Mouse (Mus musculus) forebrain, postnatal 0 days (tissue): ENCODE results near the gene Fastk. TPM values are rescaled to one million over a fixed set of nuclear protein-coding genes. Genes with fewer than 3 reads are reported as not detected.
"Not testable (repeated sequence)": the region's sequence is repeated elsewhere in the genome, so short reads cannot be mapped to it uniquely, and the experiment has no call there.

Experiments
- ATAC-seq: fragments of 200-750 bp; cut with Nextera tagmentation; 2 replicates; pipeline ENCODE4 v1.8.0; 2017; ENCODE audit warnings: mild to moderate bottlenecking, moderate library complexity
- DNase-seq: peaks from one replicate; pipeline ENCODE4 v3.0.0-alpha.2; 2015
- H3K27ac ChIP-seq: fragments of 300-500 bp; sonication (generic); 2 replicates; pipeline ENCODE4 v1.5.1; 2014; ENCODE audit warnings: low read depth, mild to moderate bottlenecking, antibody characterized with exemption, low read length, moderate library complexity, mixed read lengths
- H3K27me3 ChIP-seq: fragments of 300-500 bp; sonication (generic); 2 replicates; pipeline ENCODE4 v1.6.1; 2014; ENCODE audit warnings: mild to moderate bottlenecking, low read length, mixed read lengths; ENCODE audit not compliant: insufficient read depth
- H3K36me3 ChIP-seq: fragments of 300-500 bp; sonication (generic); 2 replicates; pipeline ENCODE4 v1.6.1; 2014; ENCODE audit warnings: mild to moderate bottlenecking, moderate library complexity; ENCODE audit not compliant: insufficient read depth
- H3K4me1 ChIP-seq: fragments of 300-500 bp; sonication (generic); 2 replicates; pipeline ENCODE4 v1.6.1; 2014; ENCODE audit warnings: antibody characterized with exemption; ENCODE audit not compliant: insufficient read depth
- H3K4me2 ChIP-seq: fragments of 300-500 bp; sonication (generic); 2 replicates; pipeline ENCODE4 v1.6.1; 2014; ENCODE audit warnings: low read depth, mild to moderate bottlenecking, moderate library complexity
- H3K4me3 ChIP-seq: fragments of 300-500 bp; sonication (generic); 2 replicates; pipeline ENCODE4 v1.5.1; 2014; ENCODE audit warnings: low read depth, low read length, mixed read lengths
- H3K9ac ChIP-seq: fragments of 300-500 bp; sonication (generic); 2 replicates; pipeline ENCODE4 v1.6.1; 2014; ENCODE audit warnings: mild to moderate bottlenecking
- H3K9me3 ChIP-seq: fragments of 300-500 bp; sonication (generic); 2 replicates; pipeline ENCODE4 v1.6.1; 2016; ENCODE audit warnings: low read length
- CTCF ChIP-seq: sonication (generic); IDR thresholded peaks from 2 replicates; pipeline ENCODE4 v1.5.1; 2016; ENCODE audit warnings: antibody characterized with exemption, control low read depth, low read depth
- WGBS: fragments of 180-500 bp; shearing (Covaris S2); extraction: QIAGEN DNeasy Blood & Tissue Kit; methylation state at CpG from one replicate; pipeline ENCODE4 v1.1.7; 2014; 5-methylcytosine and 5-hydroxymethylcytosine counted together
- polyA plus RNA-seq: library from polyadenylated mRNA; unstranded; fragments of >200 nt; fragmentation: Nextera tagmentation; extraction: Ambion mirVana; gene quantifications from 2 replicates; pipeline ENCODE4 v1.2.1, GENCODE M21; 2015
- total RNA-seq: library from RNA; depleted of rRNA; stranded (reverse); fragments of >200 nt; gene quantifications from 2 replicates; pipeline ENCODE4 v1.2.3, GENCODE M21; 2014

Fastk gene
- total and polyA plus RNA-seq, 2 experiments from 2014 or later: 88.7 to 132 TPM

GRCm38 (mm10) chr5:24400911-24401605 lies 44.0 kb downstream of the Fastk start:
- Histone ChIP-seq H3K4me1 (no peaks in the 10 kb centered on the region), H3K4me2 (no peak overlapping the region), H3K9ac (no peak overlapping the region), H3K4me3 (no peak overlapping the region), H3K36me3 (peaks cover 39% of the 10 kb centered on the region), H3K27me3 (no peaks in the 10 kb centered on the region), H3K27ac (no peak overlapping the region), H3K9me3 (no peaks in the 10 kb centered on the region)
- DNase-seq (no peak), ATAC-seq (no peak)
- WGBS: 93% methylated on average over 5 of the region's 5 CpGs
- TF ChIP-seq CTCF: no peak

DNA sequence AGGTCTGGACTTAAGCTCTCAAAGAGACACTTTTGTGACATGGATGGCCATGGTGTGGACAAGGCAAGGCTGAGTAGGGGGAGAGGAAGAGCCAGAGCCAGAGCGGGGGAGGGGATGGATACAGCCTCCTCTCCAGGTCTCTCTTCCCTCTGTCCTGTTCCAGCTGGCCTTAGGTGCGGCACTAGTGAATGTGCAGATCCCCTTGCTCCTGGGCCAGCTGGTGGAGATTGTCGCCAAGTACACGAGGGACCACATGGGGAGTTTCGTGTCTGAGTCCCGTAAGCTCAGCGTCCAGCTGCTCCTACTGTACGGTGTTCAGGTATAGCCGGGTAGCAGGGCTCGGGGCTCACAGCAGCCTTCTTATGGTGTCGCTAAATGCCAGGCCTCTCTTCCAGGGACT lies 44.7 kb downstream of the Fastk start:
- no peak overlapping the region for H3K27ac ChIP-seq
- H3K9ac ChIP-seq: no peak overlapping the region
- no peak overlapping the region for H3K4me2 ChIP-seq
- no peak overlapping the region for H3K4me3 ChIP-seq
- H3K36me3 ChIP-seq: peaks cover 33% of the 10 kb centered on the region
- no peaks in the 10 kb centered on the region for H3K9me3 ChIP-seq
- 86% methylated on average over 11 of the region's 11 CpGs for WGBS
- no peaks in the 10 kb centered on the region for H3K27me3 ChIP-seq
- DNase-seq (no peak), ATAC-seq (no peak)
- TF ChIP-seq CTCF: no peak
- no peaks in the 10 kb centered on the region for H3K4me1 ChIP-seq

GRCm38 (mm10) chr5:24399686-24400085 lies 45.4 kb downstream of the Fastk start:
- 91% methylated on average over 10 of the region's 10 CpGs for WGBS
- H3K9me3 ChIP-seq: no peaks in the 10 kb centered on the region
- TF ChIP-seq CTCF: no peak
- H3K27ac ChIP-seq: no peak overlapping the region
- ATAC-seq (no peak), DNase-seq (no peak)
- H3K4me3 ChIP-seq: no peak overlapping the region
- no peak overlapping the region for H3K9ac ChIP-seq
- peaks cover 30% of the 10 kb centered on the region for H3K36me3 ChIP-seq
- H3K4me1 ChIP-seq: 0 out of 2 replicates have a peak, but pooled peaks cover 2% of the 10 kb centered on the region
- H3K27me3 ChIP-seq: no peaks in the 10 kb centered on the region
- no peak overlapping the region for H3K4me2 ChIP-seq

- DNase-seq, H3K36me3 ChIP-seq, H3K4me2 ChIP-seq, H3K9me3 ChIP-seq, H3K27me3 ChIP-seq, ATAC-seq, H3K9ac ChIP-seq, H3K4me3 ChIP-seq, H3K27ac ChIP-seq, H3K4me1 ChIP-seq: not testable (repeated sequence)
- WGBS: 93% methylated on average over 6 of the region's 6 CpGs
- TF ChIP-seq CTCF: 0 out of 2 replicates have a peak, but pooled peaks have one; percentile 3
These were observed 48.8 kb downstream of the Fastk start for GRCm38 (mm10) chr5:24396254-24396653.

DNA sequence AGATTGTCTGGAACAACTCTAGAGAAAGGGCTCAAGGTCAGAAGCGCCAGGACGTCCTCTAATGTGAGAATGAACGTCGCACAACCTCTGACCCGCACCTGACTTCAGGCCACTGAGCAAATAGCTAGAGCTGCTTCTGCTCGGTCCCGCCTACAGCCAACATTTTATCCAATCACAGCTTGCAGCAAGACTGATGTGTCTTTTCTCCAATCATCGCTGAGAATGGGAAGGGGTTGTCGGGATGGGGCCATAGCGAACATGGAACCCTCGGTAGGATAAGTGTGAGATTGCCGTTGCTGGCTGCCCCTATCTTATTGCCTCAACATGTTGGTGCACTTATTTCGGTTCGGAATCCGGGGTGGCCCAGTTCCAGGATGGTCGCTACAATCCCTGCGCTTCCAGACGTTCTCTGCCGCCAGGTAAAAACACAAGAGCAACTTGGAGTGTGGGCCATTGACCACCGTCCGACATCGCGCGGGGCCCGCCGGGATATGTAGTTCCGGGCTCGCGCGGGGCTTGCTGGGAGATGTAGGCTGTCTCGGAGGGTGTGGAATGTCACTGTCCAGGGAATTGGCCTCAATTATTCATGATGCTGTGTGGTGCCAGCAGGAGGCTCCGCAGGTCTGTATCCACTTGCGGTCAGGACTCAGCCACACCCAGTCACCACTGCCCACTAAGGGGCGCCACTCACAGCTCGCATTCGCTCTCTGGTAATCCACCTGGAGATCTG lies 50.8 kb downstream of the Fastk start:
- no peaks in the 10 kb centered on the region for H3K36me3 ChIP-seq
- DNase-seq: peak; percentile 97
- H3K27ac ChIP-seq: peak overlapping the region; percentile 89
- ATAC-seq: peak; percentile 98
- peak overlapping the region; percentile 68 for H3K9ac ChIP-seq
- H3K4me1 ChIP-seq: 0 out of 2 replicates have a peak, but pooled peaks cover 2% of the 10 kb centered on the region
- no peaks in the 10 kb centered on the region for H3K9me3 ChIP-seq
- H3K4me3 ChIP-seq: peak overlapping the region; percentile 73
- peak overlapping the region; percentile 59 for H3K4me2 ChIP-seq
- peak; percentile 74 for TF ChIP-seq CTCF
- WGBS: 1% methylated on average over 36 of the region's 36 CpGs
- 0 out of 2 replicates have a peak, but pooled peaks cover 4% of the 10 kb centered on the region for H3K27me3 ChIP-seq

- Histone ChIP-seq H3K9me3 (no peaks in the 10 kb centered on the region), H3K4me3 (peak within 1 kb of the TSS; percentile 73), H3K36me3 (no peaks in the 10 kb centered on the region), H3K9ac (peak within 1 kb of the TSS; percentile 68), H3K27ac (peak within 1 kb of the TSS; percentile 89), H3K4me1 (0 out of 2 replicates have a peak, but pooled peaks cover 2% of the 10 kb centered on the region), H3K27me3 (0 out of 2 replicates have a peak, but pooled peaks cover 7% of the 10 kb centered on the region), H3K4me2 (peak within 1 kb of the TSS; percentile 59)
- peak; percentile 81 for DNase-seq
- peak; percentile 83 for TF ChIP-seq CTCF
- ATAC-seq: no peak
- WGBS: 26% methylated on average over 7 of the region's 7 CpGs
These were observed 51.6 kb downstream of the Fastk start, which contains the start of gene Abcb8 for GRCm38 (mm10) chr5:24393392-24393997. Gene Abcb8, plus strand, starts transcription at chr5:24393663.
